Mouse (Mus musculus) G1E-ER4 (cell line): ENCODE measurements around the gene Rpl3l. TPM values are rescaled to one million over a fixed set of nuclear protein-coding genes. Genes with fewer than 3 reads are reported as not detected.

Experiments
- GATA1 ChIP-seq: IDR thresholded peaks from one replicate; pipeline ENCODE4 v1.8.0; 2012; ENCODE audit warnings: low read length, inconsistent platforms
- polyA plus RNA-seq: library from polyadenylated mRNA; stranded (reverse); fragments of >175 nt; gene quantifications from 2 replicates; pipeline ENCODE4 v1.2.3, GENCODE M21; 2012

Rpl3l gene
- polyA plus RNA-seq, 1 experiment: not detected

- TF ChIP-seq GATA1: no peak
These were observed 25.1 kb downstream of the Rpl3l start, which contains the start of gene Hs3st6 for GRCm38 (mm10) chr17:24752415-24753394. TSS of gene Hs3st6 (plus strand) at chr17:24752988.

- no peak for TF ChIP-seq GATA1
These were observed 29.8 kb downstream of the Rpl3l start for GRCm38 (mm10) chr17:24757394-24757793.

GRCm38 (mm10) chr17:24761121-24761520 is 33.5 kb downstream of the Rpl3l start:
- no peak for TF ChIP-seq GATA1

- TF ChIP-seq GATA1: no peak
These were observed 37.6 kb downstream of the Rpl3l start for GRCm38 (mm10) chr17:24765016-24765905.

DNA sequence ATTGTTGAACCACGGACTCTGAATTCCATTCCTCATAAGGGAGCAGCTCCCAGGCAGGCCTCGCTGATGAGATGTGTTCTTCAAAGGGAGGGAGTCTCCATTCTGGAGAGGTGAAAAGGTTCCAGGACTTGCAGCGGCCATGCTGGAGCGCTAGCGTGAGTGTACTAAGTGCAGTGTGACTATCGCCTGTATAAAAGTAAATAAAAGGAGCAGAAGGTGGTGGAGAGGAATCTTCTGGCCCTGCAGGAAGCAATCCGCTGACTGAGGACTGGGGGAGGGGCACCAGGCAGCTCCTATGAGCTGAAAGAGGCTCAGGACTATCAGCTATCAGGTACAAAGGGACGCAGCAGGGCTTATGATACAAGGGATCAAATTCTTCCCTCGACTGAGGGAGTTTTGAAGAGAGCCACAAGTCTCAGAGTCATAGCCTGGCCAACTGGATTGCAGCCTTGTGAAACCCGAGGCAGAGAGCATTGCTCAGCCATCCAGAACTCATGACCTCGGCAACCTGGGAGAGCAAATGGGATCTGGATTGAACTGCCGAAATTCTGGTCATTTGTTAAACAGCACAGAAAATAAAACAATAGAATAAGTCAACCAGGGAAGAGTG is 38.8 kb downstream of the Rpl3l start:
- no peak for TF ChIP-seq GATA1

- no peak for TF ChIP-seq GATA1
These were observed 41.5 kb downstream of the Rpl3l start for GRCm38 (mm10) chr17:24769146-24769545.

DNA sequence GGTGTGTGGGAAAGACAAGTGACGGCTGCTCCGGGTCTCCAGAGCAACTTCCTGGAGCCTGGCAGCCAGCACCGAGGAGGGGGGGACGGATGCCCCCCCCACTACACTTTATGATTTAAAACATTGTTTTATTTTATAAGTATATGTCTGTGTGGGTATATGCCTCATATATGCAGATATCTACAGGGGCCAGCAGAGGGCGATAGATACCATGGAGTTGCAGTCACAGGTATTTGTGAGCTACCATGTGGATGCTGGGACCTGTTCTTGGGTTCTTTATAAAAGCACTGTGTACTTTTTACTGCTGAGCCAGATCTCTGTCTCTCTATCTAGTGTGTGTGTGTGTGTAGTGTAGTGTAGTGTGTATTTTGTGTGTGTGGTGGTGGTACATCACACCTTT is 45.6 kb downstream of the Rpl3l start:
- no peak for TF ChIP-seq GATA1

- no peak for TF ChIP-seq GATA1
These were observed 47.6 kb downstream of the Rpl3l start for GRCm38 (mm10) chr17:24775173-24775572.

DNA sequence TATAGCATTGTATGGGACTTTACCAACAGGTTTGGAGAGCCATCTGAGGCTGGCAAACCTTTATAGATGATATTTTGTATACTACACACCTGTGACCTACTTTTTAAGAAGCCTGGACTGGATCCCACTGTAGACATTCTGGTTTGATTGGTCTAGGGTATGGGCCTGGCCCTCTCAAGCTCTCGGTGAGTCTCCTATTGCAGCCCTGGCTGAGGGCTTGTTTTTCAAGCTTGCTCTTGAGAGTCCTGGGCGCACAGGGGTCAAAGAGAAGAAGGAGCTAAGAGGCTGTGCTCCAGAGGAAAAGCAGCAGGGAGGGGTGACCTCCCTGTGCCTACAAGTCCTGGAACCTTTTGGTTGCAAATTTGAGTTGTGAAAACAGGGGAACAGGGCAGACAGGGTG is 49.5 kb downstream of the Rpl3l start:
- TF ChIP-seq GATA1: no peak

DNA sequence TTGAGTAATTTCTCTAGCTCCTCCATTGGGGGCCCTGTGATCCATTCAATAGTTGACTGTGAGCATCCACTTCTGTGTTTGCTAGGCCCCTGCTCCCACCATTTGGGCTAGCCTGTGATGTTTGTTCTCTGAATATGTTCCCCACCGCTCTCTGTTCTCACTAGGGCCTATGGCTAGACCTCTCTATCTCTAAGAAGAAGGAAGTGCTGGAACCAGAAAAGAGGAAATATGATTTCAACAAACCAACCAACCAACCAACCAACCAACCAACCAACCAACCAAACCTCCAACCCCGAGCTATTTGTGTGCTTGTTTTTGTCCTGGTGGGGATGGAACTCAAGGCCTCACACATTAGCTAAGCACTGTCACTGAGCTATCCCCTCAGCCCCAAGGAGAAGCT is 53.2 kb downstream of the Rpl3l start:
- TF ChIP-seq GATA1: no peak

Other genes with a start within 250 kb of the Rpl3l start
- gene Mlst8, start 248.7 kb upstream of the Rpl3l start, polyA plus RNA-seq: 8.4 and 8.5 TPM in 2 replicates
- 0.01 TPM in 1 of 2 replicates, not detected in the other for gene Caskin1, start 239.2 kb upstream of the Rpl3l start, polyA plus RNA-seq
- 239 and 240 TPM in 2 replicates for gene Traf7, start 199.9 kb upstream of the Rpl3l start, polyA plus RNA-seq
- 0.29 and 0.30 TPM in 2 replicates for gene Rab26, start 193.6 kb upstream of the Rpl3l start, polyA plus RNA-seq
- gene Pkd1, start 178.0 kb upstream of the Rpl3l start, polyA plus RNA-seq: 4.0 and 6.5 TPM in 2 replicates
- 45.3 and 52.6 TPM in 2 replicates for gene Tsc2, start 95.2 kb upstream of the Rpl3l start, polyA plus RNA-seq
- 24.0 and 31.0 TPM in 2 replicates for gene Nthl1, start 95.1 kb upstream of the Rpl3l start, polyA plus RNA-seq
- not detected in 2 replicates for gene Slc9a3r2, start 77.5 kb upstream of the Rpl3l start, polyA plus RNA-seq
- not detected in 2 replicates for gene Npw, start 69.4 kb upstream of the Rpl3l start, polyA plus RNA-seq
- 90.5 and 98.9 TPM in 2 replicates for gene Zfp598, start 58.1 kb upstream of the Rpl3l start, polyA plus RNA-seq
- gene Syngr3, start 37.9 kb upstream of the Rpl3l start, polyA plus RNA-seq: 0.13 TPM in 2 replicates
- gene Gfer, start 31.7 kb upstream of the Rpl3l start, polyA plus RNA-seq: 149 and 186 TPM in 2 replicates
- 0.33 and 0.89 TPM in 2 replicates for gene Noxo1, start 31.6 kb upstream of the Rpl3l start, polyA plus RNA-seq
- gene Tbl3, start 20.2 kb upstream of the Rpl3l start, polyA plus RNA-seq: 25.6 and 35.3 TPM in 2 replicates
- 0.14 and 0.36 TPM in 2 replicates for gene Rnf151, start 9.8 kb upstream of the Rpl3l start, polyA plus RNA-seq
- 2,301 and 3,917 TPM in 2 replicates for gene Rps2, start 9.7 kb upstream of the Rpl3l start, polyA plus RNA-seq
- 457 and 647 TPM in 2 replicates for gene Ndufb10, start 3.3 kb upstream of the Rpl3l start, polyA plus RNA-seq
- 11.1 and 11.3 TPM in 2 replicates for gene Msrb1, start 8.8 kb downstream of the Rpl3l start, polyA plus RNA-seq
- not detected in 2 replicates for gene Hs3st6, start 25.2 kb downstream of the Rpl3l start, polyA plus RNA-seq
- gene Meiob, start 76.5 kb downstream of the Rpl3l start, polyA plus RNA-seq: 0.14 TPM in 2 replicates
- 27.1 and 44.6 TPM in 2 replicates for gene Hagh, start 112.3 kb downstream of the Rpl3l start, polyA plus RNA-seq
- 5.3 and 5.9 TPM in 2 replicates for gene Fahd1, start 122.5 kb downstream of the Rpl3l start, polyA plus RNA-seq
- 0.02 and 0.03 TPM in 2 replicates for gene Igfals, start 138.2 kb downstream of the Rpl3l start, polyA plus RNA-seq
- 61.9 and 127 TPM in 2 replicates for gene Nubp2, start 158.5 kb downstream of the Rpl3l start, polyA plus RNA-seq
- 37.1 and 46.2 TPM in 2 replicates for gene Spsb3, start 158.8 kb downstream of the Rpl3l start, polyA plus RNA-seq
- gene Eme2, start 167.3 kb downstream of the Rpl3l start, polyA plus RNA-seq: 35.4 and 42.9 TPM in 2 replicates
- gene Mrps34, start 167.3 kb downstream of the Rpl3l start, polyA plus RNA-seq: 151 and 160 TPM in 2 replicates
- 30.3 and 35.4 TPM in 2 replicates for gene Nme3, start 168.7 kb downstream of the Rpl3l start, polyA plus RNA-seq
- gene Mapk8ip3, start 209.2 kb downstream of the Rpl3l start, polyA plus RNA-seq: 24.7 and 30.8 TPM in 2 replicates
- gene Jpt2, start 232.9 kb downstream of the Rpl3l start, polyA plus RNA-seq: 25.6 and 35.6 TPM in 2 replicates